Mouse (Mus musculus): Measurements from ENCODE around the gene Cnih3. TPM values are rescaled to one million over a fixed set of nuclear protein-coding genes. Genes with fewer than 3 reads are reported as not detected.

The Cnih3 gene
- total RNA-seq, 2 experiments from 2014 or later = not detected

GRCm38 (mm10) chr1:181345547-181345946, 6.9 kb upstream of the Cnih3 start:
- ATAC-seq (replicated peaks; ENCODE audit: poor library complexity, severe bottlenecking) = peak; percentile 99

GRCm38 (mm10) chr1:181352043-181352366, 423 bp upstream of the Cnih3 start:
- ATAC-seq (replicated peaks; ENCODE audit: poor library complexity, severe bottlenecking) = no peak

GRCm38 (mm10) chr1:181353200-181354097, 1.0 kb downstream of the Cnih3 start:
- peak; percentile 68 for ATAC-seq (replicated peaks; ENCODE audit: poor library complexity, severe bottlenecking)

- peak; percentile 30 for ATAC-seq (replicated peaks; ENCODE audit: poor library complexity, severe bottlenecking)
These were observed 3.3 kb downstream of the Cnih3 start for GRCm38 (mm10) chr1:181355683-181356082.

- ATAC-seq (replicated peaks; ENCODE audit: poor library complexity, severe bottlenecking) = no peak
These were observed 5.4 kb downstream of the Cnih3 start for GRCm38 (mm10) chr1:181357870-181358269.

- no peak for ATAC-seq (replicated peaks; ENCODE audit: poor library complexity, severe bottlenecking)
These were observed 6.1 kb downstream of the Cnih3 start for GRCm38 (mm10) chr1:181358526-181358925.

- ATAC-seq (replicated peaks; ENCODE audit: poor library complexity, severe bottlenecking) = no peak
These were observed 8.3 kb downstream of the Cnih3 start for GRCm38 (mm10) chr1:181360732-181361131.

- no peak for ATAC-seq (replicated peaks; ENCODE audit: poor library complexity, severe bottlenecking)
These were observed 11.6 kb downstream of the Cnih3 start for GRCm38 (mm10) chr1:181364025-181364424.

- no peak for ATAC-seq (replicated peaks; ENCODE audit: poor library complexity, severe bottlenecking)
These were observed 12.9 kb downstream of the Cnih3 start for GRCm38 (mm10) chr1:181365376-181365775.

GRCm38 (mm10) chr1:181368789-181369570, 16.6 kb downstream of the Cnih3 start:
- no peak for ATAC-seq (replicated peaks; ENCODE audit: poor library complexity, severe bottlenecking)

GRCm38 (mm10) chr1:181370370-181370769, 17.9 kb downstream of the Cnih3 start:
- no peak for ATAC-seq (replicated peaks; ENCODE audit: poor library complexity, severe bottlenecking)

- no peak for ATAC-seq (replicated peaks; ENCODE audit: poor library complexity, severe bottlenecking)
These were observed 18.8 kb downstream of the Cnih3 start for GRCm38 (mm10) chr1:181371226-181371625.

- ATAC-seq (replicated peaks; ENCODE audit: poor library complexity, severe bottlenecking) = peak; percentile 89
These were observed 19.9 kb downstream of the Cnih3 start for GRCm38 (mm10) chr1:181372306-181372705.

GRCm38 (mm10) chr1:181374627-181375374, 22.4 kb downstream of the Cnih3 start:
- ATAC-seq (replicated peaks; ENCODE audit: poor library complexity, severe bottlenecking) = no peak

- ATAC-seq (replicated peaks; ENCODE audit: poor library complexity, severe bottlenecking) = no peak
These were observed 24.0 kb downstream of the Cnih3 start for GRCm38 (mm10) chr1:181376431-181376830.

- peak; percentile 67 for ATAC-seq (replicated peaks; ENCODE audit: poor library complexity, severe bottlenecking)
These were observed 27.2 kb downstream of the Cnih3 start for GRCm38 (mm10) chr1:181379664-181380063.

- no peak for ATAC-seq (replicated peaks; ENCODE audit: poor library complexity, severe bottlenecking)
These were observed 29.1 kb downstream of the Cnih3 start for GRCm38 (mm10) chr1:181381410-181382010.

- ATAC-seq (replicated peaks; ENCODE audit: poor library complexity, severe bottlenecking) = no peak
These were observed 36.8 kb downstream of the Cnih3 start for GRCm38 (mm10) chr1:181389264-181389663.

GRCm38 (mm10) chr1:181392489-181392888, 40.1 kb downstream of the Cnih3 start:
- no peak for ATAC-seq (replicated peaks; ENCODE audit: poor library complexity, severe bottlenecking)
